Mouse (Mus musculus) activated CD4-positive, CD25-positive, alpha-beta regulatory T cell, adult 4 months (primary cell): ENCODE results near the gene March7. TPM values are rescaled to one million over a fixed set of nuclear protein-coding genes. Genes with fewer than 3 reads are reported as not detected.

Source experiments
- ATAC-seq: one replicate; pipeline ENCODE4 v1.8.0; 2017
- polyA plus RNA-seq, 2 experiments: library from polyadenylated mRNA; unstranded; fragments of 100-300 nt; shearing (Covaris generic); gene quantifications; one replicate each; pipeline ENCODE4 v1.2.1; 2017

The March7 gene
- polyA plus RNA-seq, 2 experiments from 2014 or later: 83.0 to 101 TPM

DNA sequence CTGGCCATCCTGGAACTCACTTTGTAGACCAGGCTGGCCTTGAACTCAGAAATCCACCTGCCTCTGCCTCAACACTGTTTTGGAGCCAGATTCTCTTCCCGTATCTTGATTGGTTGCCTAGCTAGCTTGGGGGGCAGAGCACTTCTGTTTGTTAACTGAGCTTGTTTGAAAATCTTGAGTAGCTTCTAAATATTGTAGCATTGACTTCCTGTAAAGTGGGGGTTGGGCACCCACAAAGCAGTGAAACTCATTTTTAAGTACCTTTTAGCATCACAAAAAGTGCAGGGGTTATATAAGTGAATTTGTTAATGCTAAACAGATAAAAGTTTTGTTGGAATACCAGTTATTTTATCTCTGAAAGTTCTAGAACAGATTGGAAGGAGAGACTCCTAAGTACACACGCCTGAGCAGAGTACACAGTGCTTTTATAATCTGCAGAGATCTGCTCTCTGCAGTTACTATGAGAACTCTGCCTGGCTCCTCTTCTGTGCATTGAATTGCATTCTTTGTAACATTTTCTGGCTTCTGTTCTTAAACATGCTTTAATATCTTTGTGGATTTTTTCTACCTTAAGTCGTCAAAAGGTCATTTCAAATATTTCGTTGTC lies 7.0 kb downstream of the March7 start:
- peak; percentile 37 for ATAC-seq

DNA sequence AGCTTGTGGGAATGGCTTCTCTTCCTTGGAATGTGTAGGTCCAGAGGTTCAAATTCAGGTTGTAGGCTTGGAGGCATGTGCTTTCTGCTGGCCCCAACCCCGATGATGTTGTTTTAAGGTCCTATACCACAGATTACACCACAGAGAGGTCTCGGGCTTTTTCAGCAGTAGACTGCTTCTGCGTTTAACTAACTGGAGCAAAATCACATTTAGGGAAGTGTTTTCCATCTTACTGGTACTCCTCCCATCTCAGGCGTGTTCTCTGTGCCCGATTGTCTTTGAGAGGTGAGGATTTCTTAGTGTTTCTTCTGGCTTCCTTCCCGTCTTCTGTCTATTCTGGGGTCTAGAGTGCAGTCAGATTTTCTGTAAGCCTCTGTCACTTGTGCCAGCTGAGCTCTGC lies 7.9 kb downstream of the March7 start:
- ATAC-seq: no peak

DNA sequence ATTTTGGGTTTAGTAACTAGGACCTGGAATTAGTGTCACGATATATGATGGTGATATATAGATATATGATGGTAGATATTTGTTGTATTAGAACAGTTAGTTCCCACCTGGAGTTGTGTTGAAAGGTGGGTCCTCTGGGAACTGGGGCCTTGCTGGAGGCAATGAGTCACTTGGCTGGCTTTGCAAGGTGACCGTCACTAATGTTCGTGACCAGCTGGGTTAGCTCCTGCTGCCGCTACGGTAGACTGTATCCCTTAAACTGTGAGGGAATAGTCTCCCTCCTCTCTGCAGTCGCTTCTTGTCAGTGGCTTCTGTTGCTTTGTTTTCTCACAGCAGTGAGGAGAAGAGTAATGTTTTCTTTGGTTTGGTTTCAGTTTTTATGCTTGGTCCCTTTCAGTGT lies 11.5 kb downstream of the March7 start:
- no peak for ATAC-seq

DNA sequence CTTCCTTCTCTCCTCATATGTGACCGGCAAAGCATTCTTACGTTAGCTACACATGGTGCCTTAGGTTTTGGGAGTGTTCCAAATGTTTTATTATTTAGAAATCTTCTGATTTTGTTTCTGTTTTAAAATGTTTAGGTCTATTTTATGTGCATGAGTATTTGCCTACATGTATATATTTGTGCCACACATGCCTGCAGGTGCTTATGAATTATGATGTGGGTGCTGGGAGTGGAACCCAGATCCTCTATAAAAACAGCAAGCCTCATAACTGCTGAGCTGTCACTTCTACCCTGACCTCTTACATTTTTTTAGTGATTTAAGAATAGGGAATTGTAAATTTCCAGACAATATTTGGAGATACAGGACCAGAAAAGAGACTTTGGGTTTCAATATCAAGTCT lies 12.3 kb downstream of the March7 start:
- no peak for ATAC-seq

DNA sequence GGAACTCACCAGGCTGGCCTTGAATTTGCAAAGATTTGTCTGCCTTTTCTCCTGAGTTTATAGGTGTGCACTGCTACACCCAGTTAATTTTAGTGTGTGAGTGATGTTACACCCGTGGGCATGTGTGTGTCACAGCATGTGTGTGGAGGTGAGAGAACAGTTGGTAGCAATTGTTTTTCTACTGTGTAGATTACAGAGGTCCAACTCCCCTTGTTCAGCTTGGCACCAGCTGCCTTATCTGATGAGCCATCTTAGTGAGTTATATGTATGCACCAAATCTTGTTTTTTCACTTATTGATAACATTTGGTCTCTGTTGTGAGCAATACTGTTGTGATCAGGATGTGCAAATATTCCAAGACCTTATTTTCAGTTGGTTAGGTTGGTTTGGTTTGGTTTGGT lies 13.8 kb downstream of the March7 start:
- ATAC-seq: no peak

DNA sequence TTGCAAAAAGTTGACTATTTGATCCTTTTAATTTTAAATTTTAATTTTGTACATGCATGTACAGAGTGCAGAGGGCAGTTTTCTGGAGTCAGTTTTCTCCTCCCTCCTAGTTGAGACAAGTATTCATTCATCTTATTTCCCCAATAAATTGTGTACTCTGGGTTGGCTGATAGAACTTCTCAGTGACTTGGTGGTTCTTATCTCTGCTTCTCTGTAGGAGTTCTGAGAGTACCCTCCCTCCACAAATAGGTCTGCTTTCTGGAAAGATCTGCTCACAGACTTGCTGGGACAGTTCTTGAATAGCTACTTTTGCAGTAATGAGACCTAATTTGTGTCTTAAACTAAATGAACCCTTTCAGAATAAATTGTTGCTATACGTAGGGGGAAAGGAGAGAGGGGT lies 18.8 kb downstream of the March7 start:
- no peak for ATAC-seq

DNA sequence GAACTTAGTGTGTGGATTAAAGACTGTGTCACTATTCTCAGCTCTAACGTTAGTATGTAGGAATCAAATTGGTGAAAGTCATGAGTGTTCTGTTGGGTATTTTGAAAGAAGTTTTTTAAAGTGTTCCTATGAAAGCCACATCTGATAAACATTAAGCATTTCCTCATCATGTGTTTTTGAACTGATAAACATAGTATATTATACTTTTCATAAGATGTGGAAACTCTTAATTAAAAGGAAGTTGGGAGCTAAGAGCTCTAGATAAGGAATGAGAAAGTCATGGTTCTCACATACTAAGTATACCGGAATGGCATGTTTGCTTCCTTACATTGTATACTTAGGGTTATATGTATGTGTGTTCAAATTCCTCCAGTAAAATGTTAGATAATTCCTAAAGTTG lies 20.7 kb downstream of the March7 start:
- ATAC-seq: no peak

DNA sequence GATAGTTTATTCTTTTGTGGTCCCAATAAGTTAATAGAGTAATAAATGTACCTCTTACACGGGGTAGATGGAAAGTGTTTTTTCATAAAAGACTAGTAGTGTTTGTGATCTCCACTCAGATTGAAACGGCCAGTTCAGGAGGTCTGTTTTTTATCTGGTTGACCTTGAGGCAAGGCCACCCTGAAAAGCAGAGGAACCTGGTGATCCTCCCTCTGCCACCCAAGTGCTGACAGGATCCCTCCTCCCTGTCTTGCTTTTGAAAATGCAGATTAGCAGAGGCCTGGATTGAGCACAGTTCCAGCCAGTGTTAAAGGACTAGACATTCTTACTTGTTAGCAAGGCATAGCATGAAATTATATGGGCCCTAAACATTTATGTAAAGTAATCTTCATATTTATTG lies 23.5 kb downstream of the March7 start:
- no peak for ATAC-seq

DNA sequence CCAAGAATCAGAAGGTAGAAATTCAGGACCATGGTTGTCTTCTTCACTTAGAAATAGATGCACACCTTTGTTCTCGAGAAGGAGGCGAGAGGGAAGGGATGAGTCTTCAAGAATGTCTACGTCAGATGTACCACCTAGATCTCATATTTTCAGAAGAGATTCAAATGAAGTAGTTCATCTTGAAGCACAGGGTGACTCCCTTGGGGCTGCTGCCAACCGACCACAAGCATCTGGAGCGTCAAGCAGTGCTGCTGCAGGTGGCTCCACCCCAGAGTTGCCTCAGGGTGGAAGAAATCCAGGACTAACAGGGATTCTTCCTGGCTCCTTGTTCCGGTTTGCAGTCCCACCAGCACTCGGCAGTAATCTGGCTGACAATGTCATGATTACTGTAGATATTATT lies 24.8 kb downstream of the March7 start:
- no peak for ATAC-seq

DNA sequence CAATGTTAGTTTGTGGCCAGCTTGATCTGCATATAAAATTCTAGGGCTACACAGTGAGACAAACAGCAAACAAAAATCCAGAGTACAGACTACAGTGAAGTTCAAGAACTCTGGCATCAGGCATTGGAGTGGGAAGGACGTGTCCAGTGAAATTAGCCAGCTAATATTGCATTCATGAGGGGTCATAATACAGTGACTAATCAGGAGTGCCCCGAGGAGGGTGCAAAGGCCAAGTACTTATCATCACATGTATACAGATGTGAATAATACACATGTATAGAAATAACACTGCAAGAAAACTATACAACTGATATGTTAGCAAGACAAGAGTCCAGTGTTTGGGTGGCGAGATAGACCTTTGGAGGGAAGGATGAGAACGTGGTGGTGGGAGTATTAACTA lies 43.1 kb downstream of the March7 start:
- no peak for ATAC-seq

DNA sequence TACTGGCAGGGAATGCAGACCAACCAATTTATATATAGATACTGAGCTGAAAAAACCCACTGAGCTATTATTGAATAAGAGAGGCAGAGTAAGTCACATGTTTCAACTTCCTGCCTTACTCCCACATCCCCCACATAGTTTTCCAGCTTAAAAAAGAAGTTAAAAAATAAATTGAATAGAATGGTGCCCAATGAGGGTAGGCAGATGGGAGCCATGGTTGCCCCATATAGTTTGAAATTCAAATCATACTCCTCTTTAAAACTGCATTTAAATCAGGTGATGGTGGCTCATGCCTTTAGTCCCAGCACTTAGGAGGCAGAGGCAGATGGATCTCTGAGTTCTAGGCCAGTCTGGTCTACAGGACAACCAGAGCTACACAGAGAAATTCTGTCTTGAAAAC lies 43.8 kb downstream of the March7 start:
- ATAC-seq: no peak

DNA sequence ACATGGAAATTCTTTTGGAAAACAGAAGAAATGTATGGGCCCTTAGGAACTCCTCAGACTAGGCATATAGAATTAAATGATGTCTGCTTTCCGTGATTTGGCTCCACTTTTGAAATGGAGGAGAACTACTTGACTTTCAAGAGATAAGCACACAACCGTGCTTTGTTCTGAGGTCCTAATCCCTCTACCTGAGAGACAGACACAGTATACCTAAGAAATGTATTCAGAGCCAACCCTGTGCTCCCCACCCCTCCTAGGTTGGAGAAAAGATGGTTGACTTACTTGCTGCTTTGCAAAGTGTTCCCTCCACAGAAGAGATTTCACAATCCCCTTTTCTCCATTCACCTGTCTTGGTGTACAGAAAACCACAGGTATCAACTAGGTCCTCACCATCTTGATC lies 47.1 kb downstream of the March7 start:
- ATAC-seq: no peak

DNA sequence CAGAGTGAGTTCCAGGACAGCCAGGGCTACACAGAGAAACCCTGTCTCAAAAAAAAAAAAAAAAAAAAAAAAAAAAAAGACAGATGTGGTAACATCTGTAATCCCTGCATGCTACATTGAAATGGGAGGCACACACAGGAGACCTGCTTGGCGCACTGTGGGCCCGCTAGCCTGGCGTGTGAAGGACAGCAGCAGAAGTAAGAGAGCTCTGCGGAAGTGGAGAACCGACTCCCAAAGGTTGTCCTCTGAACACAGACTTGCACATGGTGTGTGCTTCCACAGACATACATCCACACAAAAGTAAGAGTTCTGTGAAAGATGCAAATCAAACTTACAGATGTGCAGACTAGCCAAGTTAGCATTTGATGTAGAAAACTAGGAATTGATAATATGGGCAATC lies 49.5 kb downstream of the March7 start:
- ATAC-seq: no peak

DNA sequence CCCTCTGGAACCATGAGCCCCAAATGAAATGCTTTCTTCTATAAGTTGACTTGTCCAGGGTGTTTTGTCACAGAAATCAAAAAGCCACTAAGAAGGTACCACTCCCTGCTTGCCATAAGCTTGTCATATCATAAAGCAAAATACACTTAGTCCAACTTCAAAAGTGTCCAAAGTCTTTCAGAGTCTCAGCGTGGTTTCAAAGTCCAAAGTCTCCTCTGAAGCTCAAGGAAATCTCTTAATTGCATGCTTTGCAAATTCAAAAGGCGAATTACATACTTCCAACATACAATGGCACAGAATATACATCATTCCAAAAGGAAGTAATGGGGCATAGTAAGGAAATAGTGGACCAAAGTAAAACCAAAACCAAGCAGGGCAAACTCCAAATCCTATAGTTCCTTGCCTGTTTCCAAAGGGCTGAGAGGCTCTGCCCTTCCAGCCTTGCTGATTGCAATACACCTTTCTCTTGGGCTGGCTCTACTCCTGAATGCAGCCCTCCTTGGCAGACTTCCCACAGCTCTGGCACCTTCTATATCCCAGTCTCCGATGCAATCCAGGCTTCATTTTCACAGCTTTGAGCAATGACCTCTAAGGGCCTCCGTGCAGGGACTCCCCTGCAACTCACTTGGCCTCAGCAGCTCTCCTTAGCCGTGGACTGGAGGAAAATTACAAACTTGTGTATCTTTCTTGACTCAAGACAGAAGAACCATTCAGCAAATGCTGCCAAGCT lies 51.1 kb downstream of the March7 start:
- no peak for ATAC-seq

DNA sequence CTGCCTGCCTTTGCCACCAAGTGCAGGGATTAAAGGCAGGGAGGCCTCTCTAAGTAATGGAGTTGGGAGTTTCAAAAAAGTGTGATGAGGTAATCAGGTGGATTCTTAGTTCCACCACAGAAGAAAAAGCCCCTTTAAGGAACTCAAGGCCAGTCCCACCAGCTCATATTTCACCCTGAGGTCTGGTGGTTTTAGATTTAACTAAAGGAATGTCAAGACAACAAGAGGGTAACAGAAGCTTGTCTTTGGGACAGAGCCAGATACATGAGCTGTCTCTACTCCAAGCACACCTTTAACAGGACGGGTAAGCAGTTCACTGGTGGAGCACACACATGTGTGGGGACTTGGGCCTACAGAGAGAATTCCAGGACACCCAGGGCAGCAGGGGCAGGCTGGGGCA lies 57.9 kb downstream of the March7 start:
- ATAC-seq: no peak

DNA sequence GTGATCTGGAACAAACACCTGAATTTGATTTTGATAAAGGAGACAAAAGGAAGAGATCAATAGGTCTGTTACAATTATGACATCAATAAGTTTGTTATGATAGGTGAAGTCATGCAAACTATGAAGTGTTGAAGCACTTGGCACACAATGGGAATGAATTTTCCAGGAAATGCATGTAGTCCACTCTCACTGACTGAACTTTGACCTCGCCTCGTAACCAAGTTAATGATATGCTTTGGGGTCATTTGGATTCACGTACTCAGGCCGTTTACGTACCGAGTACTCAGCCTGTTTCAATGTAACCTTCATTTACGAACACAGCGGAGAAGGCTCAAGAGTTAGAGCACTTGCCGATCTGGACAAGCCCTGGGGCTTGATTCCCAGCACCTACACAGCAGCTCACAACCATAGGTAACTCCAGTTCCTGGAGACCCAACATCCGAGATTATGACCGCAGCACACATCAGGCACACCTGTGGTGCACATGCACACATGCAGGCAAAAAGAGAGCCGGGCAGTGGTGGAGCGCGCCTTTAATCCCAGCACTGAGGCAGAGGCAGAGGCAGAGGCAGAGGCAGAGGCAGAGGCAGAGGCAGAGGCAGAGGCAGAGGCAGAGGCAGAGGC lies 60.3 kb downstream of the March7 start:
- no peak for ATAC-seq

DNA sequence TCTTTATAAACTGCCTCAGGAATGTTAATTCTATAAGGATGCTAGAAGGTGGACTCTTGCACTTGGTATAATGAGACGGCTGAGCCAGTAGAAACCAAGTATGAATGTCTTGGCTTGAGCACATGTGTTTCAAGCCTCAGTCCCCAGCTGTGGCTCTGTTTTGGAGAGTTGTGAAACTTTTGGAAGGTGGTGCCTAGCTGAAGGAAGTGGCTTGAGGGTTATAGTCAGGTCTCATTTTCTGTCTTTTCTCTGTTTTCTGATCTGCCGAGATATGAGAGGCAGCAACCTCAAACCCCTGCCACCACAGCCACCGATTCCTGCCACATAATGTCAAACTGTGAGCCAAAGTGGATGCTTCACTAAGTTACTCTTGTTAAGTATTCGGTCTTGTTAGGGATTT lies 68.9 kb downstream of the March7 start:
- no peak for ATAC-seq

DNA sequence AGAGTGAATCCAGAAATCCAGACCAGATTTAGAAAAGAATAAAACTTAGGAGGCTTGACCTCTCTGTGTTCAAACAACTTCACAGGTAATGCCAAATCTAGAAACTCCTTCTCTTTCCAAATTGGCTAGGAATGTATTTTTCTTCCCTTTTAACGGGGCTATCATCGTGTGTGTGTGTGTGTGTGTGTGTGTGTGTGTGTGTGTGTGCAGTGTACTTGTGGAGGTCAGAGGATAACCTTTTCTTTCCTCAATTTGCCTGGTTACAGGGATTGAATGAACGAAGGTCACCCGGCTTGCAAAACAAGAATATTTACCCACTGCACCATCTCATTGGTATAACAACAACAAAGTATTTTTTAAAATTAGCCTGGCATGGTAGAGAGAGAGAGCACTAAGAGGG lies 72.9 kb downstream of the March7 start:
- ATAC-seq: no peak

DNA sequence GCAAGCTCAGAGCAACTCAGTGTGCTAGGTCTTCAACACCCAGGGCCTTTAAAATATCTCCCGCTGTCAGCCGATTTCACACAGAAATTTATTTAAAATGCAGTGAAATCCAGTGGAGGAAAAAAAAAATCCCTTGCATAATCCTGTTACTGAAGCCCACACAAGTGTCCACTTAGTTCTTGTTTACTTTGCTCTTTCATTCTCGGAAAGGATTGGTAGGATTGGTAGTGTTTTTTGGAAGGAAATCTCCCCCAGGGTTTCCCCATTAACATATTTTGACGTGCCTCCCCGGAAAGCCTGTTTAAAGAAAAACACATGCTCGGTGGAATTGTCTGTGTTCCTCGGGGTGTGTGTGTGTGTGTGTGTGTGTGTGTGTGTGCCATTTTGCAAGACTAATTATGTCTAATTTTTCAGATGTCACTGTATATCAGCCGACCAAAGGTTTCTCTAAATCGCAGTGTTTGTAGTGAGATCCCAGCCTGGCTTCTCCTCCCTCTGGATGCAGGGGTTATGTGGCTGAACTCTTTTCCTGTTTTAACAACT lies 73.6 kb downstream of the March7 start:
- ATAC-seq: no peak

DNA sequence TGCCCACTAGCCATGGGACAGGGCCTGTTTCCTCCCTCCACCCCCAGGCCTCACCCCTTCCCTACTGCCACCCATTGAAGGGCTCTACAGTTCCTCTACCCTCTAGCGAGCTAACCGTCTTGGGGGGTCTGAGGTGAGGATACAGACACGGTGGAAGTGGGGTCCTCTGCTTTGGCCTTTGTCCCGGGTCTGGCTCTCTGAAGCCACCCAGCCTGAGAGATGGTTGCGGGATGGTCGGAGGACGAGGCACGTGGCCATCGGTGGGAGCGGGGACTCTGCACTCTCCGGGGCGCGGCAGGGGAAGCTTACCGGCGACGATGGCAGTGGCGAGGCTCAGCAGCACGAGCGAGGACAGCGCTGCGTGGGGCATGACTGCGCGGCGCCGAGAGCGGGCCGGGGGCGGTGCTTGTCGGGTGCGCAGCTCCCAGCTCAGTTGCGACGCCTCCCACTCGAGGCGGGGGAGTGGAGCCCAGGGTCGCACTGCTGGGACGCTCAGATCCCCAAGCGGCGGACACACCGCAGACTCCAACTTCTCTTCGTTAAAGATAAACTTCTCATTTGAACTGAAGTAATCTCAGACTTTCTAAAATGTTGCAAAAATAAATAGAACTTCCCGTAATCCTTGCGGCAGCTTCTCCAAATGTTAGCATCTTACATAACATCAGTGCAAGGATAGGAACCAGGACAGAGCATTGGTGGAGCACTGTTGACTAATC lies 74.2 kb downstream of the March7 start:
- peak; percentile 36 for ATAC-seq

DNA sequence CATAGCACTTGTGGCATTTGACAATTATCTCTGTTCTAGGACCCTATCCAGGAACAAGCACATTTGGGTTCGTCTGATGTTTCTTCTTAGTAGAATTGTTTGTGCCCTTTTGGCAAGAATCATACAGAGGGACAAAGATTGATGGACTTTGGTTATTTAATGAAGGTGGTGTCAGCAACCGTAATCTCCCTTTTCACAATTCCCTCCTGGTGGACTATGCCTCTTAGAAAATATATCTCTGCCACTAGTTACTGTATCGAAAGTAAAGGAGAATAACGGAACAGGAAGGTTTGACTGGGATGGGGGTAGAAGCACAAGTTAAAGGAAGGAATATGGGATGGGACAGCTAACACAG lies 74.8 kb downstream of the March7 start, which contains the start of gene Cd302:
TSS of gene Cd302 (minus strand) at position 22 of the 355 bp plus-strand sequence.
- no peak for ATAC-seq

DNA sequence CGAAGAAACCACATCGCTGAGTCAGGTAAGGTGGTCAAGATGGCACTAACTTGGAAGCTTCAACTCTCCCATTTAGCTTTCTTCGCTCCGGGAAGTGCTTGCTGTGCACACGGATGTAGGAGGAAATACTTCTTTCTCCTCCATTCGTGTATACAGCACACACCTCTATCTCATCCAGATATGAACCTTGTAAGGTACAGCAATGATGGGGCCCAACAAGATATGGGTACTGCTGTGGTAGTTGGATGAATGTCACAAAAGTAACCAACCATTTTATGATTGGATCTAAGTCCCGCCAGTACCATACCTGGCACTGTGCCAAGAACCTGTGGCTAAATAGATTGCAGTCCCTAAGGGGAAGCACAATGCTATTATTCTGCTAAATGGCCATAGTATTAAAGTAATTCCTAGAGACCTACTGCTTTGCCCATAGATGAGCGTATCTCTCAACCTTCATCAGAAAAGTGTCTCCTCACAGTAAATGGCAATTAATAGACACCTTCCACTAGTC lies 75.5 kb downstream of the March7 start:
- no peak for ATAC-seq

DNA sequence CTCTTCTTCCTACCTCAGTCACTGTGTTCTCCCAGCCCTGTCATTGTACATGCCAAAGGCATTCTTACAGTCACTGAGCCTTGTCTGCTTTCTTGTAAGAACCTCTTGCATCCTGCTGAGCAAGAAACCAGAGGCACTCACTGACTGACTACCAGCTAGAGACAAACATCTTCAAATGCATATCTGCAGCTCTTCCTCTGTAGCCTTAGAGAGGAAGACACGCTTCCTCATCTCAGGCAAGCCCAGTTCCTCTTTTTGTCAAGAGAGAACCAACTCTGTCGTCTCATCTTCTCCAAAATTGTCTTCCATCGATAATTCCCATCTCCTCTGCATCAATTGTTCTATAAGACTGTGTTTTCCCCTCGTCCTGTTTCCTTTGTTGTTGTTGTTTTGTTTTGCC lies 78.9 kb downstream of the March7 start:
- no peak for ATAC-seq
